Mouse (Mus musculus): ENCODE data around the gene Kcnh4. TPM values are rescaled to one million over a fixed set of nuclear protein-coding genes. Genes with fewer than 3 reads are reported as not detected.

The Kcnh4 gene
- polyA plus RNA-seq, 1 experiment from 2014 or later = 6.8 TPM

DNA sequence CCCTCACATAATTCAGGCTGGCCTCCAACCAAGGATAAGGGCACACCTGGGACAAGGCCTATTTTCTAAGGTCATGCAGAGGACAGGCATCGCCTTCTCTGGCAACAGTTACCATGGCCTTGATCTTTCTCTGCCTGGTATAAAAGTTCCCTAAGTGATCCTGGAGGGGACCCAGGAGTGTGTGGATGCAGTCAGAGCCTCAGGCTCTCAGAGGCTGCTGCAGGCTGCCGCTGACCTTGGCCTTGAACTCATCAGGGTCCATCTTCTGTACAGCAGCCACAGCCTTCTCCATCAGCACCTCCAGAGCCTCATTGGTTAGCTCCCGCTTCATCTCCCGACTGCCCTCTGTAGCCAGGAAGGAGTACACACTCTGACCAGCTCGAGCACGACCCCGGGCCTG lies 61.8 kb downstream of the Kcnh4 start:
- H3K27me3 ChIP-seq (replicated peaks; ENCODE audit: control insufficient read depth, insufficient read depth, low read length) = no peaks in the 10 kb centered on the region
- no peak overlapping the region for H3K9ac ChIP-seq (replicated peaks; ENCODE audit: low read depth, low read length)
- 68% methylated on average over 7 of the region's 7 CpGs for WGBS
- H3K27ac ChIP-seq (ENCODE audit: low read length) = no peak overlapping the region
- ATAC-seq = no peak
- H3K9me3 ChIP-seq (ENCODE audit: control insufficient read depth, low read length) = no peaks in the 10 kb centered on the region
- H3K4me1 ChIP-seq (replicated peaks; ENCODE audit: control insufficient read depth, insufficient read depth, low read length) = 0 out of 2 replicates have a peak, but pooled peaks cover 3% of the 10 kb centered on the region
- no peak overlapping the region for H3K4me2 ChIP-seq (ENCODE audit: low read length)
- no peak overlapping the region for H3K4me3 ChIP-seq (replicated peaks; ENCODE audit: low read length)
- H3K36me3 ChIP-seq (ENCODE audit: control insufficient read depth, insufficient read depth) = no peaks in the 10 kb centered on the region

DNA sequence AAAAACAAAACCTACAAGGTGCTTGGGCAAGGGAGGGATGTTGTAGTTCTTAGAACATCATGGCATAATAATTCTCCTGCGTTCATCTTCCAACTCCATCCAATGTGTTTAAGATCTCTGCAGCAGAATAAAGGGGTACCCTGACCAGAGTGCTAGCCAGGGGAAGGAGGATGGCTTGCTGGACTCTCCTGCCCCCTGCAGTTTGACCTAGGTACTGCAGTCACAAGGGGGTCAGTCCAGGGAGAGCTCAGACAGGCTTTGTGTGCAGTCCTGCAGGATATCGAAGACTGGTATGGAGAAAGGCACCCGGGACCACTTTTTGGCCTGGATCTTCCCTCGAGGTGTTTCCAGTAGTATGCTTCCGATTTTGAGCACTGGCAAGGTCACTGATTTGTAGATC lies 64.8 kb downstream of the Kcnh4 start:
- no peaks in the 10 kb centered on the region for H3K9me3 ChIP-seq (ENCODE audit: control insufficient read depth, low read length)
- H3K4me2 ChIP-seq (ENCODE audit: low read length) = no peak overlapping the region
- H3K4me3 ChIP-seq (replicated peaks; ENCODE audit: low read length) = no peak overlapping the region
- H3K27me3 ChIP-seq (replicated peaks; ENCODE audit: control insufficient read depth, insufficient read depth, low read length) = peaks cover 9% of the 10 kb centered on the region
- no peak overlapping the region for H3K9ac ChIP-seq (replicated peaks; ENCODE audit: low read depth, low read length)
- peaks cover 6% of the 10 kb centered on the region for H3K4me1 ChIP-seq (replicated peaks; ENCODE audit: control insufficient read depth, insufficient read depth, low read length)
- ATAC-seq = no peak
- H3K36me3 ChIP-seq (ENCODE audit: control insufficient read depth, insufficient read depth) = no peaks in the 10 kb centered on the region
- H3K27ac ChIP-seq (ENCODE audit: low read length) = no peak overlapping the region
- 36% methylated on average over 5 of the region's 5 CpGs for WGBS

DNA sequence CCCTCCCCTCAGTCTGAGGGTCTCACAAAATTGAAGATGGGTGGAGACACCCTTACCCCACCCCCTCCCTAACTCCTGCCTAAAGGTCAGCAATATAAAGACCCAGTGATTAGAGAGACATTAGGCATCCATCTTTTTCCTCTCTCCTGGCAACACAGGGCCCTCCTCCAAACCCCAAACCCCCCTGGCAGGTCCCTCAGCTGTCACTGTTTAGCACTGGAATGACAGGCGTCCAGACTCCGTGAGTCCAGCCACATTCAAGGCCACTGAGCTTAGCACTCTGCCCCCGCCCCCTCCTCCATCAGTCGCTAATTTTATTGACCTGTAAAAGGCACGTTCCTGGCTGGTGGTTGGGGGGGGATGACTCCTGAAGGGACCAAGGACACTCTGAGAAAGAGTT lies 66.6 kb downstream of the Kcnh4 start:
- H3K4me1 ChIP-seq (replicated peaks; ENCODE audit: control insufficient read depth, insufficient read depth, low read length) = peaks cover 6% of the 10 kb centered on the region
- peaks cover 9% of the 10 kb centered on the region for H3K27me3 ChIP-seq (replicated peaks; ENCODE audit: control insufficient read depth, insufficient read depth, low read length)
- H3K27ac ChIP-seq (ENCODE audit: low read length) = no peak overlapping the region
- no peak for ATAC-seq
- 27% methylated on average over 5 of the region's 5 CpGs for WGBS
- H3K4me3 ChIP-seq (replicated peaks; ENCODE audit: low read length) = no peak overlapping the region
- H3K9me3 ChIP-seq (ENCODE audit: control insufficient read depth, low read length) = no peaks in the 10 kb centered on the region
- no peak overlapping the region for H3K4me2 ChIP-seq (ENCODE audit: low read length)
- no peaks in the 10 kb centered on the region for H3K36me3 ChIP-seq (ENCODE audit: control insufficient read depth, insufficient read depth)
- H3K9ac ChIP-seq (replicated peaks; ENCODE audit: low read depth, low read length) = no peak overlapping the region

DNA sequence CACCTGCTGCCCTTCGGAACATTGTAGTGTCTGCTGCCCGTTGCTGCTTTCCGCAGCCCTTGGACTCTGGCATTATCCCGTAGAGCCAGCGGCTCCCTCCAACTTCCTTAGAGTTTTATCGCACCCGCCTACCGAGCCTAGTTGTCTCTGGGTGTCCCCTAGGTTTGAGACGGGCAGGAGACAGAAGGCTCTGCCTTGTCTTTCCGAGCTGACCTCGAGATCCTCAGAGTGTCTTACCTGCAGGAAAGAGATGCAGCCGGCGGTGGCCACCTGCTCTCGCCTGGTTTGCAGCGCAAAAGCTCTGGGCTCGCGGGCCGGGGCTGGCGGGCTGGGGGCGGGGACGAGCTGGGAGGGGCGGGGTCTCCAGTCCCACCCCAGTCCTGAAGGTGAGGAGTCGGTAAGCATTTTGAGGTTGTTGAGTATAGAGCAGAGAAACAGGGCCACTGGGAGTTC lies 67.6 kb downstream of the Kcnh4 start, which contains the start of gene Zfp385c:
Gene Zfp385c (minus strand): TSS at position 292 of the 453 bp plus-strand sequence.
- H3K9ac ChIP-seq (replicated peaks; ENCODE audit: low read depth, low read length) = no peak within 1 kb of the TSS; the same call in 1 of the 2 replicates
- H3K36me3 ChIP-seq (ENCODE audit: control insufficient read depth, insufficient read depth) = no peaks in the 10 kb centered on the region
- no peak for ATAC-seq
- no peaks in the 10 kb centered on the region for H3K9me3 ChIP-seq (ENCODE audit: control insufficient read depth, low read length)
- H3K27me3 ChIP-seq (replicated peaks; ENCODE audit: control insufficient read depth, insufficient read depth, low read length) = peaks cover 9% of the 10 kb centered on the region
- peak within 1 kb of the TSS; percentile 13 for H3K4me3 ChIP-seq (replicated peaks; ENCODE audit: low read length)
- peak within 1 kb of the TSS; percentile 42 for H3K4me2 ChIP-seq (ENCODE audit: low read length)
- 1% methylated on average over 21 of the region's 23 CpGs for WGBS
- no peak within 1 kb of the TSS for H3K27ac ChIP-seq (ENCODE audit: low read length)
- H3K4me1 ChIP-seq (replicated peaks; ENCODE audit: control insufficient read depth, insufficient read depth, low read length) = peaks cover 6% of the 10 kb centered on the region

DNA sequence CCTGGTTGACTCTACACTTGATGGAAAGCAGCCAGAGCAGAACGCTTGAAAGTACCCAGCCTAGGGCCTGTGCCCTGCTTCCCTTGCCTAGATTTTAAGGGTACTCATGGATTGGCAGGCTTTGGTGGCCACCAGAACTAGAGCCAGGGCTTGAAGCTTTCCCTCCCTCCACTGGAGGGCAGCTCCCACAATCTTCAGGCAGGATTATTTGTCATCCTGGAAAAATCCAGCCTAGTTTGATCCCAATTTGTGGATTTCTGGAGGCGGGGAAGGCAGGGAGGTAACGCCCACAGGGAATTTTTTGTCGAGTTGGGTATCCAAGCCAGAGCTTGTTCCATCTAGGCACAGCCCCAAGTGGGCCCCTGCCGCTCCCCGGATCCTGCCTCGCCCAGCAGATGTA lies 69.4 kb downstream of the Kcnh4 start:
- H3K9me3 ChIP-seq (ENCODE audit: control insufficient read depth, low read length) = no peaks in the 10 kb centered on the region
- H3K27me3 ChIP-seq (replicated peaks; ENCODE audit: control insufficient read depth, insufficient read depth, low read length) = peaks cover 9% of the 10 kb centered on the region
- ATAC-seq = no peak
- H3K4me1 ChIP-seq (replicated peaks; ENCODE audit: control insufficient read depth, insufficient read depth, low read length) = peaks cover 6% of the 10 kb centered on the region
- H3K4me2 ChIP-seq (ENCODE audit: low read length) = no peak overlapping the region
- no peak overlapping the region for H3K9ac ChIP-seq (replicated peaks; ENCODE audit: low read depth, low read length)
- H3K4me3 ChIP-seq (replicated peaks; ENCODE audit: low read length) = no peak overlapping the region
- H3K36me3 ChIP-seq (ENCODE audit: control insufficient read depth, insufficient read depth) = no peaks in the 10 kb centered on the region
- no peak overlapping the region for H3K27ac ChIP-seq (ENCODE audit: low read length)
- 77% methylated on average over 7 of the region's 7 CpGs for WGBS

Other genes with a start within 250 kb of the Kcnh4 start
- 242 and 248 TPM in 2 replicates for gene Acly, start 231.9 kb downstream of the Kcnh4 start, polyA plus RNA-seq (2015; fragmentation: Nextera tagmentation; extraction: Ambion mirVana)
- 1.0 and 2.0 TPM in 2 replicates for gene Ttc25, start 214.3 kb downstream of the Kcnh4 start, polyA plus RNA-seq (2015; fragmentation: Nextera tagmentation; extraction: Ambion mirVana)
- 22.8 and 29.8 TPM in 2 replicates for gene Cnp, start 185.0 kb downstream of the Kcnh4 start, polyA plus RNA-seq (2015; fragmentation: Nextera tagmentation; extraction: Ambion mirVana)
- gene Nkiras2, start 140.7 kb downstream of the Kcnh4 start, polyA plus RNA-seq (2015; fragmentation: Nextera tagmentation; extraction: Ambion mirVana) = 85.6 and 96.1 TPM in 2 replicates
- 296 and 326 TPM in 2 replicates for gene Dnajc7, start 139.8 kb downstream of the Kcnh4 start, polyA plus RNA-seq (2015; fragmentation: Nextera tagmentation; extraction: Ambion mirVana)
- gene Zfp385c, start 67.5 kb downstream of the Kcnh4 start, polyA plus RNA-seq (2015; fragmentation: Nextera tagmentation; extraction: Ambion mirVana) = 0.80 TPM in 1 of 2 replicates, not detected in the other
- gene Dhx58, start 55.7 kb downstream of the Kcnh4 start, polyA plus RNA-seq (2015; fragmentation: Nextera tagmentation; extraction: Ambion mirVana) = 1.7 and 2.1 TPM in 2 replicates
- gene Kat2a, start 47.5 kb downstream of the Kcnh4 start, polyA plus RNA-seq (2015; fragmentation: Nextera tagmentation; extraction: Ambion mirVana) = 57.6 and 57.8 TPM in 2 replicates
- not detected in 2 replicates for gene Hspb9, start 46.1 kb downstream of the Kcnh4 start, polyA plus RNA-seq (2015; fragmentation: Nextera tagmentation; extraction: Ambion mirVana)
- 37.6 and 38.9 TPM in 2 replicates for gene Rab5c, start 21.7 kb downstream of the Kcnh4 start, polyA plus RNA-seq (2015; fragmentation: Nextera tagmentation; extraction: Ambion mirVana)
- gene Hcrt, start 3.0 kb upstream of the Kcnh4 start, polyA plus RNA-seq (2015; fragmentation: Nextera tagmentation; extraction: Ambion mirVana) = 0.92 TPM in 1 of 2 replicates, not detected in the other
- gene Ghdc, start 11.0 kb upstream of the Kcnh4 start, polyA plus RNA-seq (2015; fragmentation: Nextera tagmentation; extraction: Ambion mirVana) = 2.5 and 5.0 TPM in 2 replicates
- 9.8 and 11.9 TPM in 2 replicates for gene Stat5b, start 90.8 kb upstream of the Kcnh4 start, polyA plus RNA-seq (2015; fragmentation: Nextera tagmentation; extraction: Ambion mirVana)
- gene Stat5a, start 99.4 kb upstream of the Kcnh4 start, polyA plus RNA-seq (2015; fragmentation: Nextera tagmentation; extraction: Ambion mirVana) = 1.0 and 1.2 TPM in 2 replicates
- 30.6 and 31.5 TPM in 2 replicates for gene Stat3, start 179.6 kb upstream of the Kcnh4 start, polyA plus RNA-seq (2015; fragmentation: Nextera tagmentation; extraction: Ambion mirVana)
- gene Cavin1, start 210.9 kb upstream of the Kcnh4 start, polyA plus RNA-seq (2015; fragmentation: Nextera tagmentation; extraction: Ambion mirVana) = 33.6 and 45.4 TPM in 2 replicates
- gene Atp6v0a1, start 249.5 kb upstream of the Kcnh4 start, polyA plus RNA-seq (2015; fragmentation: Nextera tagmentation; extraction: Ambion mirVana) = 90.6 and 111 TPM in 2 replicates